Mouse (Mus musculus) MEL (cell line): Measurements from ENCODE around the gene Polr1e. TPM values are rescaled to one million over a fixed set of nuclear protein-coding genes. Genes with fewer than 3 reads are reported as not detected.

Source experiments
- DNase-seq: peaks from one replicate; pipeline ENCODE4 v3.0.0; 2011; ENCODE audit warnings: low read depth, low spot score
- H3K27ac ChIP-seq: 2 replicates; pipeline ENCODE4 v1.5.1; 2012; ENCODE audit warnings: low read depth, mild to moderate bottlenecking, control low read depth, low read length, moderate library complexity; ENCODE audit not compliant: control insufficient read depth
- H3K27me3 ChIP-seq, 2 experiments: fragments of 150-350 bp in 1 of 2; sonication (generic) in 1 of 2; 2 replicates each; pipeline ENCODE4 v1.6.1; 2012; ENCODE audit warnings: low read length in 2 of 2, mild to moderate bottlenecking in 2 of 2, improper control_type of control experiment in 1 of 2, moderate library complexity in 1 of 2; ENCODE audit not compliant: insufficient read depth in 2 of 2, control insufficient read depth in 1 of 2
- H3K36me3 ChIP-seq, 2 experiments: 2 replicates each; pipeline ENCODE4 v1.6.1; 2012 to 2014; ENCODE audit warnings: low read length in 2 of 2, improper control_type of control experiment in 1 of 2, inconsistent platforms in 1 of 2, mild to moderate bottlenecking in 1 of 2; ENCODE audit not compliant: insufficient read depth in 2 of 2, control insufficient read depth in 1 of 2
- H3K4me1 ChIP-seq, 2 experiments: fragments of 150-350 bp in 1 of 2; sonication (generic) in 1 of 2; 2 replicates each; pipeline ENCODE4 v1.6.1; 2012; ENCODE audit warnings: low read length in 2 of 2, improper control_type of control experiment in 1 of 2, mild to moderate bottlenecking in 1 of 2; ENCODE audit not compliant: insufficient read depth in 2 of 2, control insufficient read depth in 1 of 2
- H3K4me3 ChIP-seq, 2 experiments: fragments of 150-350 bp in 1 of 2; sonication (generic) in 1 of 2; 2 replicates each; pipeline ENCODE4 v1.5.1; 2012; ENCODE audit warnings: low read depth in 2 of 2, low read length in 2 of 2, mild to moderate bottlenecking in 2 of 2, moderate library complexity in 2 of 2, control low read depth in 1 of 2, improper control_type of control experiment in 1 of 2; ENCODE audit not compliant: control insufficient read depth in 1 of 2, insufficient read depth in 1 of 2
- H3K79me2 ChIP-seq: 2 replicates; pipeline ENCODE4 v1.6.1; 2012; ENCODE audit warnings: mild to moderate bottlenecking, low read length, moderate library complexity; ENCODE audit not compliant: control insufficient read depth, poor library complexity, insufficient read depth
- H3K9ac ChIP-seq: 2 replicates; pipeline ENCODE4 v1.6.1; 2012; ENCODE audit warnings: low read depth, mild to moderate bottlenecking, control low read depth, low read length, moderate library complexity; ENCODE audit not compliant: control insufficient read depth, poor library complexity, severe bottlenecking
- H3K9me3 ChIP-seq: fragments of 150-350 bp; sonication (generic); replicated peaks from 2 replicates; pipeline ENCODE4 v1.6.1; 2012; ENCODE audit warnings: mild to moderate bottlenecking, low read length, improper control_type of control experiment, moderate library complexity; ENCODE audit not compliant: insufficient read depth
- CHD1 ChIP-seq: IDR thresholded peaks from 2 replicates; pipeline ENCODE4 v1.6.1; 2012; ENCODE audit warnings: low read depth, mild to moderate bottlenecking, inconsistent platforms, low read length, improper control_type of control experiment
- CTCF ChIP-seq, 3 experiments: IDR thresholded peaks in 2 of 3; conservative IDR thresholded peaks in 1 of 3; 2 replicates each; pipeline ENCODE4 v1.5.1; 2011 to 2012; ENCODE audit warnings: low read length in 3 of 3, low read depth in 2 of 3, mild to moderate bottlenecking in 2 of 3, improper control_type of control experiment in 1 of 3, inconsistent platforms in 1 of 3, mixed read lengths in 1 of 3, moderate library complexity in 1 of 3; ENCODE audit not compliant: control insufficient read depth in 1 of 3, insufficient read depth in 1 of 3, poor library complexity in 1 of 3, severe bottlenecking in 1 of 3
- E2F4 ChIP-seq: IDR thresholded peaks from 2 replicates; pipeline ENCODE4 v1.6.1; 2011; ENCODE audit warnings: low read depth, low read length, improper control_type of control experiment, borderline replicate concordance
- ELF1 ChIP-seq: IDR thresholded peaks from 2 replicates; pipeline ENCODE4 v1.6.1; 2014; ENCODE audit warnings: low read depth, mild to moderate bottlenecking, inconsistent platforms, low read length, improper control_type of control experiment, moderate library complexity
- GABPA ChIP-seq: IDR thresholded peaks from 2 replicates; pipeline ENCODE4 v1.6.1; 2012; ENCODE audit warnings: low read depth, mild to moderate bottlenecking, inconsistent platforms, low read length, improper control_type of control experiment, moderate library complexity
- GATA1 ChIP-seq: IDR thresholded peaks from 2 replicates; pipeline ENCODE4 v1.6.1; 2011; ENCODE audit warnings: low read depth, low read length, improper control_type of control experiment
- MAX ChIP-seq: IDR thresholded peaks from 2 replicates; pipeline ENCODE4 v1.6.1; 2011; ENCODE audit warnings: low read length, improper control_type of control experiment
- MAZ ChIP-seq: IDR thresholded peaks from 2 replicates; pipeline ENCODE4 v1.6.1; 2012; ENCODE audit warnings: low read depth, mild to moderate bottlenecking, inconsistent platforms, low read length, improper control_type of control experiment
- MEF2A ChIP-seq: IDR thresholded peaks from 2 replicates; pipeline ENCODE4 v1.6.1; 2014; ENCODE audit warnings: low read depth, mild to moderate bottlenecking, inconsistent platforms, low read length, improper control_type of control experiment; ENCODE audit not compliant: poor library complexity, insufficient replicate concordance, severe bottlenecking; ENCODE audit errors: extremely low read depth
- MXI1 ChIP-seq: IDR thresholded peaks from 2 replicates; pipeline ENCODE4 v1.6.1; 2011; ENCODE audit warnings: mild to moderate bottlenecking, low read depth, low read length, improper control_type of control experiment
- MYC ChIP-seq: IDR thresholded peaks from 2 replicates; pipeline ENCODE4 v1.6.1; 2011; ENCODE audit warnings: low read depth, mild to moderate bottlenecking, low read length, improper control_type of control experiment, moderate library complexity
- POLR2A ChIP-seq, 2 experiments: IDR thresholded peaks; 2 replicates each; pipeline ENCODE4 v1.6.1; 2011 to 2012; ENCODE audit warnings: low read length in 2 of 2, mild to moderate bottlenecking in 2 of 2, control low read depth in 1 of 2, improper control_type of control experiment in 1 of 2, low read depth in 1 of 2, moderate library complexity in 1 of 2; ENCODE audit not compliant: control insufficient read depth in 1 of 2, insufficient read depth in 1 of 2, poor library complexity in 1 of 2
- POLR2AphosphoS5 ChIP-seq: IDR thresholded peaks from 2 replicates; pipeline ENCODE4 v1.6.1; 2012; ENCODE audit warnings: low read depth, borderline replicate concordance, mild to moderate bottlenecking, inconsistent platforms, low read length, moderate library complexity, mixed read lengths
- SIN3A ChIP-seq: IDR thresholded peaks from 2 replicates; pipeline ENCODE4 v1.6.1; 2012; ENCODE audit warnings: low read length, improper control_type of control experiment, inconsistent platforms
- USF1 ChIP-seq: IDR thresholded peaks from 2 replicates; pipeline ENCODE4 v1.6.1; 2014; ENCODE audit warnings: low read depth, mild to moderate bottlenecking, inconsistent platforms, low read length, improper control_type of control experiment, moderate library complexity
- USF2 ChIP-seq, 2 experiments: IDR thresholded peaks; 2 replicates each; pipeline ENCODE4 v1.6.1; 2011 to 2012; ENCODE audit warnings: improper control_type of control experiment in 2 of 2, low read length in 2 of 2, borderline replicate concordance in 1 of 2, inconsistent platforms in 1 of 2, low read depth in 1 of 2, mild to moderate bottlenecking in 1 of 2; ENCODE audit not compliant: insufficient read depth in 1 of 2
- ZMIZ1 ChIP-seq: IDR thresholded peaks from 2 replicates; pipeline ENCODE4 v1.6.1; 2012; ENCODE audit warnings: low read depth, mild to moderate bottlenecking, inconsistent platforms, low read length, improper control_type of control experiment, moderate library complexity
- polyA plus RNA-seq, 2 experiments: library from polyadenylated mRNA; stranded (reverse) in 1 of 2; unstranded in 1 of 2; fragments of >175 nt in 1 of 2; fragments of >200 nt in 1 of 2; gene quantifications; 2 replicates each; pipeline versions ENCODE4 v1.2.1 to v1.2.4; 2012; ENCODE audit warnings: low replicate concordance in 2 of 2, low read depth in 1 of 2; ENCODE audit not compliant: insufficient read length in 2 of 2, insufficient read depth in 1 of 2, missing spikeins in 1 of 2
- total RNA-seq: library from RNA; depleted of rRNA; stranded (reverse); fragments of 300-350 nt; gene quantifications from 2 replicates; pipeline ENCODE4 v1.2.3, GENCODE M21; 2012

Gene Polr1e
- total and polyA plus RNA-seq, 3 experiments, result 40.8 to 51.5 TPM; not detected in 1

DNA sequence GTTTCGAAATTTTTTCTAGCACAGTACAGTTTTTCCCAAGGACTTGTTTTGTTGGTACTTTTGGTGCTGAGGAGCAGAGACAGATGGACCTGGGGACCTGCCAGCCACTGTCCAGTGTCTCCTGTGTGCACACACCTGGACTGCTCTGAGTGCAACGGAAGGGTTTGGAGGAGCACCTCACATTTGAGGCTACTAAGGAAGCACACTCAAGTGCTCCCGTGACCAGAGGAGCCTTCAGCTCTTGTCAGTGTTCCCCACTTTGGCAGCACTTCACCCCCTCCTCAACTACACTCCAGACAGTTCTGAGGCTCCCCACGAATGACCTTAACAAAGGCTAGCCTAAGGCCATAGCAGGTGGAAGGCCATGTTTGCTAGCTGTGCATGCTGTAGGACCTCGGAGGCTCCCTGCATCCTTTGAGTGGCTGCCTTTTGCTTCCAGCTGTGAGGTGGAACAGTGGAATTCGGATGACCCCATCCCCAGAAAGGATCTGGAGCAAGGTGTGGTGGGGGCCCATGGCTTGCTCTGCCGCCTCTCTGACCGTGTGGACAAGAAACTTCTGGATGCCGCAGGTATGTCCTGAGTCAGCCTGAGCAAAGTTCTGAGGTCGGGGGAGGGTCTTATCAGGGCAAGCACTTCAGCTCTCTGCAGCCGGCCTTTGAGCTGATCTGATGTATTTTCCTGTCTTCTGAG is 35.8 kb upstream of the Polr1e start:
- DNase-seq, result no peak
- H3K79me2 ChIP-seq, result peaks cover 5% of the 10 kb centered on the region
- no peak overlapping the region for H3K27ac ChIP-seq
- no peaks in the 10 kb centered on the region for H3K9me3 ChIP-seq
- peaks cover 0 to 24% of the 10 kb centered on the region in 2 experiments; a peak in 3 of 4 replicates for H3K4me1 ChIP-seq
- no peaks in the 10 kb centered on the region for H3K27me3 ChIP-seq
- peaks cover 0 to 17% of the 10 kb centered on the region in 2 experiments; a peak in 2 of 4 replicates for H3K36me3 ChIP-seq
- H3K4me3 ChIP-seq, result peak overlapping the region; percentile 88 to 98; a peak in 3 of 4 replicates
- TF ChIP-seq ELF1 (no peak), MXI1 (no peak), GATA1 (0 out of 2 replicates have a peak, but pooled peaks have one; percentile 9), GABPA (no peak), MAZ (no peak), MAX (no peak), USF2 (IDR thresholded peaks at IDR 0.05; ENCODE audit: borderline replicate concordance in 1 of 2, insufficient read depth in 1 of 2, low read depth in 1 of 2, low read length in 2 of 2) (no peak)
- peak overlapping the region; percentile 96 for H3K9ac ChIP-seq

DNA sequence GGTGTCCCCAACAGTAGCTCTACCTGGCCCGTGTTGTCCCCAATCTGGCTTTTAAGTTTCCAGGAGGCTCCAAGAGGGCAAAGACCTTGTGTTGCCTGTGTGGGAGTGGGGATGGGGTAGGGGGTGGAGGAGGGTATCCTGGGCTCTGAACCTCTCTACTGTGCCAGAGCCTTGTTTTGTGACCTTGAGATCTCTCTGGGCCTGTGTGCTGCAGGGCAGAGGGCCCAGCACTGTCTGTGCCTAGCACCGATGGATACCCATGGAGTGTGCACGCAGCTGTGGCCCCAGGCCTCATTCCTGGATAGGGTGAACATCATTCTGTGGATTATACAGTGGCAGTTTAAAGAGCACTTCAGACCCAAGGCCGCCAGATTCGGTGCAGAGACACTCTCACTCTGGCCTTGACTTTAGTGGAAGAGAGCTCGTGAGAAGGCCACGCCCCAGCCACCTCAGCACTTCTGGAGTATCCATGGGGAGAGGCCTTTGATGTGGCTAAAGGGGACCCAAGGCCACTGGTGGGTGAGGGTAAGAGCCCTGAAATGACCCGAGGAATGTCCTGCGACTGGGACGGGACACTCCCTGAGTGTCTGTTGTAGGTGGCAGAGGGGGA is 35.1 kb upstream of the Polr1e start:
- no peak for TF ChIP-seq MEF2A
- TF ChIP-seq SIN3A, result no peak
- no peak for TF ChIP-seq MYC
- no peak for TF ChIP-seq CTCF (IDR thresholded peaks at IDR 0.05 in 2 of 3, conservative IDR thresholded peaks at IDR 0.05 in 1 of 3; ENCODE audit: control insufficient read depth in 1 of 3, insufficient read depth in 1 of 3, low read depth in 2 of 3, low read length in 3 of 3, poor library complexity in 1 of 3, severe bottlenecking in 1 of 3)
- TF ChIP-seq E2F4, result no peak
- TF ChIP-seq CHD1, result no peak
- no peak for TF ChIP-seq USF1
- TF ChIP-seq MAZ, result no peak
- no peak for TF ChIP-seq POLR2A (IDR thresholded peaks at IDR 0.05; ENCODE audit: control insufficient read depth in 1 of 2, insufficient read depth in 1 of 2, low read depth in 1 of 2, low read length in 2 of 2, poor library complexity in 1 of 2)
- no peak for TF ChIP-seq POLR2AphosphoS5
- TF ChIP-seq ZMIZ1, result no peak
- no peak for TF ChIP-seq MAX
- no peak overlapping the region for H3K9ac ChIP-seq
- H3K4me1 ChIP-seq, result peaks cover 0 to 24% of the 10 kb centered on the region in 2 experiments; a peak in 3 of 4 replicates
- no peaks in the 10 kb centered on the region for H3K9me3 ChIP-seq
- peaks cover 5% of the 10 kb centered on the region for H3K79me2 ChIP-seq
- DNase-seq, result no peak
- H3K27me3 ChIP-seq, result no peaks in the 10 kb centered on the region
- H3K27ac ChIP-seq, result no peak overlapping the region
- peaks cover 0 to 17% of the 10 kb centered on the region in 2 experiments; a peak in 2 of 4 replicates for H3K36me3 ChIP-seq
- no peak overlapping the region for H3K4me3 ChIP-seq
